Mouse (Mus musculus) cerebellum, adult 2 months (tissue): Measurements from ENCODE around the gene Itgb3.

Experiments used
- CTCF ChIP-seq: fragments of 200-500 bp; IDR thresholded peaks from 2 replicates; pipeline ENCODE4 v1.5.1; 2011; ENCODE audit warnings: low read depth, mild to moderate bottlenecking, control low read depth, low read length, moderate library complexity, borderline replicate concordance; ENCODE audit not compliant: insufficient read depth
- POLR2A ChIP-seq: fragments of 200-500 bp; IDR thresholded peaks from 2 replicates; pipeline ENCODE4 v1.6.1; 2011; ENCODE audit warnings: low read length, control low read depth, borderline replicate concordance; ENCODE audit not compliant: insufficient read depth

DNA sequence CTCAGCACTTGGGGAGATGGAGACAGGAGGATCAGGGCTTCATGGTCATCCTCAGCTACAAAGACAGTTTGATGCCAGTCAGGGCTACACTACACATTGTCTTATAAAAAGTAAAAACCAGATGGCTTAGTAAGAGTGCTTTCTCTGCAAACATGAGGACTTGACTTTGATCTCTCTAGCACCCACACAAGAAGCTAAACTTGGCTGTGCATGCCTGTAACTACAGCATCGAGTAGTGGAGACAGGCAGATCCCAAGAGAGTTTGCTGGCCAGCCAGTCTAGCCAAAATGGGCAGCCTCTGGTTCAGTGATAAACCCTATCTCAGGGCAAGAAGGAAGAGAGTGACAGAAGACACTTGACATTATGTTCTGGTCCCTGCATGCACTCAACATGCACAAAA lies 44.3 kb upstream of the Itgb3 start:
- TF ChIP-seq CTCF (no peak), POLR2A (no peak)
